Mouse (Mus musculus) thymus, postnatal 0 days (tissue): Measurements from ENCODE around the gene Dap3. TPM values are rescaled to one million over a fixed set of nuclear protein-coding genes. Genes with fewer than 3 reads are reported as not detected.
A peak's percentile ranks its signal among the peaks of the same experiment; 100 is the strongest.
"Not testable (repeated sequence)": the region's sequence is repeated elsewhere in the genome, so short reads cannot be mapped to it uniquely, and the experiment has no call there.

Source experiments
- DNase-seq: peaks from one replicate; pipeline ENCODE4 v3.0.0-alpha.2; 2015; ENCODE audit warnings: low spot score
- polyA plus RNA-seq: library from polyadenylated mRNA; unstranded; fragments of >200 nt; fragmentation: Nextera tagmentation; extraction: Ambion mirVana; gene quantifications from 2 replicates; pipeline ENCODE4 v1.2.1, GENCODE M21; 2015

Gene Dap3
- polyA plus RNA-seq = 242 and 244 TPM in 2 replicates

DNA sequence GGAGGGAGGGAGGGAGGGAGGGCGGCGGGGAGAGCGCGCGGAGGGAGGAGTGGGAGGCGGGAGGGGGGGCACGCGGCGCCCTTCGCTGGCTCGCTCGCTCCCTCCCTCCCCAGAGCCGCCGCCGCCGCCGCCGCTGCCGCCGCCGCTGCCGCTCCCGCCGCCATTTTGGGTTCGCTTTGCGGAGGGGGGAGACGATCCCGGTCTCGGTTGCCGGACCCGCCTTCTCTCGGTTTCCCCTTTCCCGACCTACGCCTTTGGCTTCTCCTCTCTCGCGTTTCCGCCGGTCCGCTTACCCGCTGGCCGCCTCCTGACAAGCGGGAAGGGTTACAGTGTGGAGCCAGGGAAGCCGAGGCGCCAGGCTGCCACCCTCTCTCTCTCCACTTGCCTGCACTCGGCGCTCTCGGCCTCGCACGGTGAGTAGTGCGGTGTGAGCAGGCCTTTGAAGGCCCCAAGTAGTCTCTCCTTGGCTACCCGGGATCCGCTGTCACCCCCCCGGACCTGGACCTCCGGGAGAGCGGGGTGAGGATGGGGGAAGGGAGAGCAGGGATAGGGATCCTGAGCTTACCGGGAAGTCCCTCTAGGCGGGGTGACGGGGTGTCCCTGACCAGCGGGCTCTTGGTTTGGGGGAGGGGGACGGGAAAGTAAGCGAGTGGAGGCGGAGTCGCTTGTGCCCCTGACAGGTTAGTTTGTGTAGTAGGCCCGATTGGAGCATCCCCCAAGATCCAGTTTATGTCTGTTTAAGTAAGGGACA, at the start of gene Dap3, which contains the start of gene Ash1l:
Gene Dap3, minus strand, starts transcription at position 606 of the 751 bp plus-strand sequence.
Gene Ash1l, plus strand, starts transcription at position 47 of the 751 bp plus-strand sequence.
- peak; percentile 86 for DNase-seq

GRCm38 (mm10) chr3:88992793-88993192, 41.8 kb upstream of the Dap3 start:
- DNase-seq = no peak

DNA sequence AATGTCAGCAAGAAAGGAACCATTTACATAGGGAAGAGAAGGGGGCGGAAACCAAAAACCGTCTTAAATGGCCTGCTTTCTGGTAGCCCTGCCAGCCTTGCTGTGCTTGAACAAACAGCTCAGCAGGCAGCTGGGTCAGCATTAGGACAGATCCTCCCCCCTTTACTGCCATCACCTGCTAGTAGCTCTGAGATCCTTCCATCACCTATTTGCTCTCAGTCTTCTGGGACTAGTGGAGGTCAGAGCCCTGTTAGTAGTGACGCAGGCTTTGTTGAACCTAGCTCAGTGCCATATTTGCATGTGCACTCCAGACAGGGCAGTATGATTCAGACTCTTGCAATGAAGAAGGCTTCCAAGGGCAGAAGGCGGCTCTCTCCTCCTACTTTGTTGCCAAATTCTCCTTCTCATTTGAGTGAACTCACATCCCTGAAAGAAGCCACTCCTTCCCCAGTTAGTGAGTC, 33.0 kb upstream of the Dap3 start:
- no peak for DNase-seq

GRCm38 (mm10) chr3:88981206-88982010, 30.4 kb upstream of the Dap3 start:
- DNase-seq = no peak

GRCm38 (mm10) chr3:88975012-88975411, 24.0 kb upstream of the Dap3 start:
- DNase-seq = no peak

DNA sequence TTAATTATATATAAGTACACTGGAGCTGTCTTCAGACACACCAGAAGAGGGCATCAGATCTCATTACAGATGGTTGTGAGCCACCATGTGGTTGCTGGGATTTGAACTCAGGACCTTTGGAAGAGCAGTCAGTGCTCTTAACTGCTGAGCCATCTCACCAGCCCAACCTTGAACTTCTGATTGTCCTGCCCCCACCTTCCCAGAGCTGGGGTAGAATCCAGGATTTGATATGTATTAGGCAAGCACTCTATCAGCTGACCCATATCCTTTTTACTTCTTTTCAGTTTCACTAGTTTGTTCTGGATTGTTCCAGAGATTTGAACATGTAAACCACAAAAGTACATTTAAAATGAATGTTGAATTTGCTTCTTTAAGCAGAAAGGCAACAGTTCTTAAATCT, 12.2 kb upstream of the Dap3 start:
- not testable (repeated sequence) for DNase-seq

- no peak for DNase-seq
These were observed 2.8 kb upstream of the Dap3 start for GRCm38 (mm10) chr3:88953736-88954135.

DNA sequence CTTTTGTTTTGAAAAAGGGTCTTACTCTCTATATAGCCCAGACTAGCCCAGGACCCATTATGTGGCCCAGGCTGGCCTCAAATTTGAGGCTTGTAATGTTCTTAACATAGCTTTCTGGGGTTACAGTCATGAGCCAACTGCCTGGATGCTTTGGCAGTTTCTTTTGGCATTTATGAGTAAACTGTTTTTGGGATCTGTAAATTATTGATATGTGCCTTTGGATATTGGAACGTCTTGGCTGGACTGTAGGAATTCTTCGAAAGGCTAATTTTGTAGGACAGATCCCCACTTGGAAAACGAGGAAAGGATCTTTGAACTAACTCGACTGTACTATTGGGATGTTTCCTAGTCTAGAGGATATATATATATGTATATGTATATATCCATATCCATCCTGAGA, 2.3 kb upstream of the Dap3 start:
- DNase-seq = no peak

DNA sequence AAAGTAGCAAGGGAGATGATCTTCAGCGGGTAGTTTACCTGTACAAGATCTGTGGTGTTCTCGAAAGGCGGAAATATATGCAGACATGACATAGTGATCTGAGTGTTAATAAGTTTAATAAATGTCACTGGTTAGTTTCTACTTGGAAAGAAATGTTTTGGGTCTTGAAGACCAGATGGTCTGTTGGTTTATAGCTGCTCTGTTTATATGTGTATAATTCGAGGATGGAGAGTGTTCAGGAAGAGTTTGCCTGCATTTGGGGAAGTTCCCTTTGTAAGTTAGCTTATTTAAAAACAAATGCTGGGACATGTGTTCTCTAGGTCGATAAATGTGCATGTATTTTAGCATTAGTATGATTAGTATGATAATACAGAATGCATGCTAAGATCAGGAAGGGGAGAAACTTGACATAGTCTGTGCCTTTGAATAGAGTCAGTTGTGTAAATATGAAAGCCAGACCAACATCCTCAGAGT, 383 bp upstream of the Dap3 start:
- DNase-seq = no peak

- DNase-seq = peak; percentile 90
These were observed 1.0 kb downstream of the Dap3 start for GRCm38 (mm10) chr3:88949786-88950575.

DNA sequence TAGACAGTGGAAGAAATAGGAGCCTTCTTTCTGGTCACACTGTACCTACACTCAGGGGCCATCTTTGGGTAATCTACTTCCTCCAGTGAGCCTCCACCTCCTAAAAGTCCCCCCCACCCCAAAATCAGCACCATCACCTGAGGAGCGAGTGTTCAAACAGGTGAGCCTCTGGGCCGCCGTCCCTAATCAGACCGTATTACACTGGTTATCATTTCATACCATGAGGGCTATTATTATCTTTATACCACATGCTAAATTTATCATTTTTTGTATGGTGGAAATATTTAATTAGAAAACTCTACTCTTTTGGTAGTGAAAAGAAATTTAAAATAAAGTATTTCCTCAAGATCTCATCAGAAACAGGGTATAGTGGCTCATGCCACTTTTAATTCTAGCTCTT, 6.9 kb downstream of the Dap3 start:
- no peak for DNase-seq

GRCm38 (mm10) chr3:88942316-88942880, 8.6 kb downstream of the Dap3 start:
- no peak for DNase-seq

- peak; percentile 76 for DNase-seq
These were observed 11.2 kb downstream of the Dap3 start for GRCm38 (mm10) chr3:88939749-88940148.

GRCm38 (mm10) chr3:88939071-88939470, 11.9 kb downstream of the Dap3 start:
- no peak for DNase-seq

DNA sequence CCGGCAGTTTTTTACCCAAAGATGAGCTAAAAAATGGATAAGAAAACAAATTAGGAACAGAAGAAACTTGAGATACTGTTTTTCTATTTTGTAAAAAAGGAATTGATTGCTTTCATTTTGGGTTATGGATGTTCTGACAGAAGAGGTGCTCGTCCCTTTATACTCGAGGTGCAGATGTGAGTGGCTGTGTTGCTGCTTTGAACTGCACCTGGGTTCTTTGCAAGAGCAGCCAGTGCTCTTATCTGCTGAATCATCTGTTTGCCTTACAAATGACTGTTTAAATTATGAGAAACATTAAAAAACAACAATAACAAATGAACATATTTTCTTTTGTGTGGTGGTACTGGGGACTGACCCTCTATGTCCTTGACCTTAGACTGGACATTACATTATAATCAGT, 21.5 kb downstream of the Dap3 start:
- DNase-seq = peak; percentile 65

DNA sequence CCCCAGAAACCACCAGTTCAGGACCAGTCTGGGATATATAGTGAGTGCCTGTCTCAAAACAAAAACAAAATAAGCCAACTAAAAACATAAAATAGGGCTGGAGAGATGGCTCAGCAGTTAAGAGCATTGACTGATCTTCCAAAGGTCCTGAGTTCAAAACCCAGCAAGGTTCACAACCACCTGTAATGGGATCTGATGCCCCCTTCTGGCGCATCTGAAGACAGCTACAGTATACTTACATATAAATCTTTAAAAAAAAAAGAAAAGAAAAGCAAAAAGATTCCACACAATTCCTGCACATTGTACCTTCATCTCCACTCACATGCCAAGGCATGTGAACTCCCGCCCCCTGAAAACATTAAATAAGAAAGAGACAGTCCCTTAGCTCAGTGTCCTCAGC, 25.3 kb downstream of the Dap3 start:
- no peak for DNase-seq

GRCm38 (mm10) chr3:88923989-88924591, 26.9 kb downstream of the Dap3 start:
- DNase-seq = no peak

DNA sequence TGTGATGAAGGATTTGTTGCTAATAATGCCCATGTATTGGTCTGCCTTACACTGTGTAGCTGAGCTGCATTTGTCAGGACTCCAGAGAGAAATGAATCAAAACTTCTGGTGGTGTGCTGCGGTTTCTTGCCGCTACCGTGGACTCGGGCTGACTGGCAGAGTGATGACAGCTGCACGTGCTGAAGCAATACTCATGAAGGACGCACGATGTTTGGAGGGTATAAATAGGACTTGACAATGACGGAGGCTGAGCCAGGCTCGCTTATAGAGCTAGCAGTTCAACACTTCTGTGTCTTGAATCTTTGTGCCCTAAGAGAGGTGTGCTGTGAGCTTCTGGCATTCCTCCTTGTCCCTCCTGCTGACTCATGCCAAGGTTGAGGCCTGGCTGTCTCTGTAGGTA, 29.6 kb downstream of the Dap3 start:
- DNase-seq = no peak

DNA sequence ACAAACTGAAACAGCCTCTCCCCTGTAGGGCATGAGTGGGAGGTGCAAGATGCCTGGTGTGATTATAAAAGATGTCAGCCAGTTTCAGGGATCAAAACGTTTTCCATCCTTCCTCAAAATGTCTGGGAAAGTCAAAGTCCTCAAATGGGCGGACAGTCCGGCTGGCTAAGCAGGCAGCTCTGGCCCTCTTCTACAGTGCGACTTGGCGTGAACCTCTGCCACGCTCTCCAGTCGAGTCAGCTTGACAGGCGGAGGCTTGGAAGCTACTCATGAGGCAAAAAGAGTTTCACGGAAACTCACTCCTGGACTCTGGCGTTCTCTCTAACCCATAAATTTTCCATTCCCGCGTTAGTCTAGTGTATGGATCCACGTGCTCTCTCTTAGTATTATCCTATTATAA, 32.0 kb downstream of the Dap3 start:
- DNase-seq = no peak

DNA sequence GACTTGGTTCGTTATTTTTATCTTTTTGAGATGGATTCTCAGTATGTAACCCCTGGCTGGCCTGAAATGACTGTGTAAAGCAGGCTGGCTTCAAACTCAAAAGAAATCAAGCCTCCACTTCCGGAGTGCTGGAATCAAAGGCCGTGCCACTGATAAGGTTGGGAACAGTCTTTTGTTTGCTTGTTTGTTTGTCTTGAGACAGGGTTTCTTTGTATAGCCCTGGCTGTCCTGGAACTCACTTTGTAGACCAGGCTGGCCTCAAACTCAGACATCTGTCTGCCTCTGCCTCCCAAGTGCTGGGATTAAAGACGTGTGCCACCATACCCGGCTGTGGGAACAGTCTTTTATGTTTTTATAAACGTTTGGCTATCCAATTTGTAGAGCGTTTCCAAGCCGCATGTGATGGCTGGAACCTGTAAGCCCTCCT, 36.6 kb downstream of the Dap3 start:
- DNase-seq = no peak
